Mouse (Mus musculus) right cerebral cortex, postnatal 14 days (tissue): Measurements from ENCODE around the gene Ints14.
A peak's percentile ranks its signal among the peaks of the same experiment; 100 is the strongest.
"Not testable (repeated sequence)": the region's sequence is repeated elsewhere in the genome, so short reads cannot be mapped to it uniquely, and the experiment has no call there.

Experiments used
- DNase-seq: peaks from one replicate; pipeline ENCODE4 v3.0.0; 2022

Ints14 gene

DNA sequence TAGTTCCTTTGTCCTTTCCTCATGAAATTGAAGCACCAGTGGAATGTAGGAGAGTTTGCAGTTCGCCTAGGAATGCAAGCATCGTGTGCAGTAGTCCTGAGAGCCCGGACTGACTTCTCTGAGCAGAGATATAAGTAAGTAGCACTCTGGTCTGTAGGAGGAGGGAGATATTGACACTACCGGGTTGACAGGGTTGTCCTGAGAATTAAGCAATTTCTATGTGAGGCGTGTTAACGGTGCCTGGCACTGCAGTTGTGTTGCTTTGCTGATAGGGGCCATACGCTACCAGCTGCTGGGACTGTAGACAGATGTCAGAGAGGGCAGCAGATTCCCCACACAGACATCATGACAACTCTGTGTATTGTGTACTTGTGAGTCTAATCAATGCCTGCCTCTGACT is 7.5 kb upstream of the Ints14 start:
- no peak for DNase-seq

DNA sequence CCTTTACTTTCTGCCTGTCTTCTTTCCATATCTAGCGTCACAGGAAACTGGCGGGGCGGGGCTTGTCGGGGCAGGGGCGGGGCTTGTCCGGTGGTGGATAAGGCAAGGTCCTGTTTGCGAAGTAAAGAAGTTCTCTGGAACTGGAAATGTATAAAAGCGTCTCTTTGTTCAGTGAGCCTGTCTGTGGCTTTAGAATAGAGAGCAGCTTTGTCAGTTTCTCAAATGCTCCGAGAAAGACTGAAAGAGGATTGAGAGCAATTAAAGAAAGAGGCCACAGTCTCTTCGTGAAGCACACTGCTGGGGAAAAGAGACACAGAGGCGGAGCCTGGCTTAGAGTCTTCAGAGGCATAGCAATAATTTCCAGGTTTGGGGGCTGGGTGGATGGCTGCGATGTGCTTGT is 4.4 kb upstream of the Ints14 start:
- no peak for DNase-seq

- DNase-seq, result no peak
Measured at GRCm38 (mm10) chr9:64957276-64957675, 3.4 kb upstream of the Ints14 start.

DNA sequence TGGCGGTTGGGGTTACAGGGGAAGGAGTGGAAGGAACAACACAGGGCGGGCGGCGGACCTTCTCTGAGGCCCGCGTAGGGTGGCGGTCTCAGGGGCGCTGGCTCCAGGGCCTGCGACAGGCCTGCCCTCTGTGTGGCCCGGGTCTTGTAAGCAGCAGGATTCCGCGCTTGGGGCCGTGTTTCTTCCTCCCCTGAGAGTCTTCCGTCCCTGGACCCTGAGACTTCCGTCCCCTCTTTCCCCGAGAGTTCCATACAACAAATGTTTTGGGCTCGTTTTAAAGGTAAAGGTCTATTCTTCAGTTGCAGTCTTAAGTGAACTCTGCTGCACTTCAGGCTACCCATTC is 244 bp downstream of the Ints14 start:
- DNase-seq, result no peak

GRCm38 (mm10) chr9:64980548-64980947 is 19.8 kb downstream of the Ints14 start:
- DNase-seq, result no peak

DNA sequence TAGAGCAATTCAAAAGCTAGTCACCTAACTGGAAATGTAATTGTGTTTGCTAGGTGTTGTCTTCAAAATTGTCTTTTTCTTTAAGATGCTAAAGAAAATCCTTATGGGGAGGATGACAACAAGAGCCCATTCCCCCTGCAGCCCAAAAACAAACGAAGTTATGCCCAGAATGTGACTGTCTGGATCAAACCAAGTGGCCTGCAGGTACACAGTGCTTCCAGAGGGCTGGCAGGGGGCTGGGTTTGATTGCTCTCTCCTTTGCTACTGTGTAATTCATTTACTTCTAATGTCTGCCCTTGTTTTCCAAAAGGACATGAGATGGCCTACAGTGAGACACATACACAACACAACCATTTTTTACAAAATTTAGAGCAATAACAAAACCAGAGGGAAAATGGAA is 21.2 kb downstream of the Ints14 start:
- no peak for DNase-seq

DNA sequence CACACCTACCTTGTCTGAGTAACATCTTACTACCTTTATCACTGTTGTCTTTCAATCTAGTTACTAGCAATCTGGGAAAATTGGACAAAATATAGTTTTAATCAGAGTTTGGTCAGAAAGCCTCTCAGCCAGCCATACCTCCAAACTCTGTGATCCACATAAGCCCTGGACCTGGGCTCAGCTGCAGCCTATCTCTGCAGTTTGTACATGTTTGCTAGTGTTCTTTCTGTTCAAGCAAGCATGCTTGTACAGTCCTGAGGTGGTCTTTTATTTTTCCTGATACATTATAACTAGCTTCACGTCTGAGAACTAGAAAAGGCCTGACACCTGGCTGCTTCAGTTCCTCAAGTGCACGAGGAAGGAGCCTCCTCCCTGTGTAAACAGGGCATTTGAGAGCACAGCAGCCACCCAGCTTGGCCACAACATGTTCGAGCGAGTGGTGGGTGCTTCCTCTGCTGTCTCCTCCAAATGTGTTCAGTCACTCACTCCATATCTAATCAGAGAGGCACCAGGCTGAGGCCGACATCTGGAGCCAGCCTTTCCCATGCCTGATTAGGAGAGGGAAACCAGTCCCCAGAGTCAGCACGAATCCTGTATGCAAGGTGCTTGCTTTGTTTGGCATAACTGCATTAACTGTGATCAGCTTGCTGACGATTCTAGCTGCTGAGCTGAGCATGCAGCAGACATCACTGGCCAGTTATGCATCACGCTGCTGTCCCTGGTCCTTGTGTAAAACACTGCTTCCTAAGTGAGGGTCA is 24.5 kb downstream of the Ints14 start:
- no peak for DNase-seq

GRCm38 (mm10) chr9:64985807-64986206 is 25.1 kb downstream of the Ints14 start:
- no peak for DNase-seq

GRCm38 (mm10) chr9:64987651-64988050 is 26.9 kb downstream of the Ints14 start:
- DNase-seq, result no peak

DNA sequence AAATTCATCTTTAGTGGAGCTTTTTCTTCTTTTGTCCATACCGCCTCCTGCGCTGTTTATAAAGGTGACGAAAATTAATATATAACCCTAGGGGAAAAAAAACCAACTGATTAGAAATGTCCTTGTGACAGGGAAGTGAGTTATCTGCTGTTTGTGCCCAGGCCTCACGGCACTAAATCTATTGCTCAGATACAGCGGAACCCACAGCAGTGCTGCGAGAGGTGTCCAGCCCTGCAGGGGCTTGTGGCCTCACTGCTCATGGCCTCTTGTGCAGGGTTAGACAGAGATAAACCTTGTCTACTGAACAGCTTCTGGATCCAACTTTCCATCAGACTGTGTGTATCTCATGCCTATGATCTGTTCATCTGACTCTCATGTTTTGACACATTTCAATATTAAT is 27.7 kb downstream of the Ints14 start:
- no peak for DNase-seq

- DNase-seq, result no peak
Measured at GRCm38 (mm10) chr9:64990291-64990690, 29.6 kb downstream of the Ints14 start.

- not testable (repeated sequence) for DNase-seq
Measured at GRCm38 (mm10) chr9:64995464-64995863, 34.8 kb downstream of the Ints14 start.

GRCm38 (mm10) chr9:65001481-65001880 is 40.8 kb downstream of the Ints14 start:
- no peak for DNase-seq

GRCm38 (mm10) chr9:65005737-65006136 is 45.0 kb downstream of the Ints14 start:
- no peak for DNase-seq

DNA sequence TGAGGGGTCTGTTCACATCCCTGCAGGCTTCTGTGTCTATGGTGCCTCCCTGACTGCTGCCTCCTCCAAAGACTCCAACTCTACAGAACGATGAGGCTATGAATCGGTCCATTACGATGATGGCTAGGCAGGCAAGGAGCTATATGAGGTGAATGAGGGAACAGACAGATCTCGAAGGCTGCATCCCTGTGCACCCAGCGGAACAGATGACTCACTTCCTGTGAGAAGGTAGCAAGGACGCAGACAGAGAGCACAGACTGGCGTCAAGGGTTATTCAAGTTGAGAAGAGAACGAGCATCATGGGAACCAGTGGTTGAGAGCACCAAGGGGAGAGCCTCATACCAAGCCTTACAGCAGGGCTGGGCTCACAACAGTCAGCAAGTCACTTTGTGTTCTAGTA is 49.9 kb downstream of the Ints14 start:
- DNase-seq, result no peak

DNA sequence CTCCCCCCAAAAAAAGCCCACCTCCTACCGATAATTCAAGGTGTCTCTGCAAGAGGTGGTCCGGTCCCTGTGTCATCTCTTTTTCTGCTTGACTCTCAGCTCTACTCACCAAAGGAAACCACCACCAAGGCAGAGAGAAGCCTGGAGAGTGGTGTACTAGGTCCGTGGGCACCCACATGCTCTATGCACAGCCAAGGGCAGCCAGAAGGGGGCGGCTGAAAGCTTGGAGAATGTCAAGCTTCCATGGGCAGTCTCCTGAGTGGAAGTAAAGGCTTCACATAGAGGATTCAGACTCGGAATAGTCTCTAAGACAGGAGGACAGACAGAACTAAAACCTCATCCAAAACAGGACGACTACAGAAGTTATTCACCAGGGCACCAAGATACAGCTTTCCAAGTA is 50.6 kb downstream of the Ints14 start:
- peak; percentile 42 for DNase-seq

GRCm38 (mm10) chr9:65015461-65016222 is 54.9 kb downstream of the Ints14 start:
- DNase-seq, result no peak

DNA sequence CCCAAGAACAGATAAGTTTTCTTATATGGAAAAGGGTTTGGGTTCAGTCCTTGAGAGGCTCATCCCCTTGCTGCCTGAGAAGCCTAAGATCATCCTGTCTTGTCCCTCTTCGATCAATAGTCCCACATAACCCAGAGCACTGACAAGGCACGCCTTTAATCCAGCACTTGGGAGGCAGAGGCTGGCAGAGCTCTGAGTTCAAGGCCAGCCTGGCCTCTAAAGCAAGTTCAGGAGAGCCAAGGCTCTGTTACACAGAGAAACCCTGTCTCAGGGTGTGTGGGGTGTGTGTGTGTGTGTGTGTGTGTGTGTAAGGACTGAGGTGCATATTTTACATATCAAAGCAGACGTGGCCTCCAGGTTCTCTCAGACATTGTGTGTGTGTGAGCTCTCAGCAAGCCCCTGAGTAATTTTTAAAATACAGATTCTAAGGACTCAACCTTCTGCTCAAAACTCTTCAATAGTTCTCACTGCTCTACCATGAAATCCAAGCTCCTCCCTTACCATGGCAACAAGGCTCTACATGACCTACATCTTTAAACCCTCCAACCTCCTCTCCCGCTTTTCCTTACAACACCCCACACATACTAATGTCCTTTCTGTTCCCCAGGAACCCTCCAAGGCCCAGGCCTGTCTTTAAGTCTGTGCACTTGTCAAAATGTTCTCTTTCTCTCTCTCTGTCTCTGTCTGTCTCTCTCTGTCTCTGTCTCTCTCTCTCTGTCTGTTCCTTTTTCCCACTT is 55.7 kb downstream of the Ints14 start:
- no peak for DNase-seq

DNA sequence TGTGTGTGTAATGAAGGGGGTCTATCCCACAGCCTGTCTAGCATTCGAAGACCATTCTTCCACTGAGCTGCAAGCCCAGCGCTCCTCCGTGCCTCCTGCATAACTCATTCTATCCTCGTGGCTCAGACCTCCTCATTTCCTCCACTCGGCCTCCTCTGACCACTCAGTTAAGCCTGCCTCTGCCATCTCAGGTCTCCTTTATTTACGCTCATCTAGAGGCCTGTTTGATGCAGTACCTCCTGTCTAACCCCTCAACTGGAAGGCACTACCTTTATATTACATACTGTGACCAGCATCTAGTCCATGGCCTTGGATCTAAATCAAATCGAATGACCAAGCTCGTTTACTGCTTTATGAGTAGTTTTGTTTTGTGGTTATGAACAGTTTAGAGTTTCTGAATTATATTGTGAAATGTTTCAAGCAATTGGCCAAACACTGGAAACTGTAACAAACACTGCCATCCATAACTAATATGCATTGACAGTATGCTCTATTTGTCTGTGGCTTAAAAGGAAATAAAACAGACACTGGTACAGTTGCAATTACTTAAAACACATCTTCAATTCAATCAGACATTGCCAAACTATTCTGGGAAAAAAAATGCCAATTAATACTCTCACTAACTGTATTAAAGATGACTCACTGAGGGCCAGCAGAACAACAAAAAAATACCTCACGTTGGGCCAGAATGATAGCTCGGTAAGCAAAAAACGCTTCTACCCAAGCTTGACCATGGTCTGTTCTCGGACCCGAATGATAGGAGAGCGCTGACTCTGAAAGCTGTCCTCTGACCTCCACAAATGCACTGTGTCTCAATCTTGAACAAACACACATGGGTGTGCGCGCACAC is 56.5 kb downstream of the Ints14 start:
- DNase-seq, result no peak

- no peak for DNase-seq
Measured at GRCm38 (mm10) chr9:65017896-65018295, 57.2 kb downstream of the Ints14 start.

DNA sequence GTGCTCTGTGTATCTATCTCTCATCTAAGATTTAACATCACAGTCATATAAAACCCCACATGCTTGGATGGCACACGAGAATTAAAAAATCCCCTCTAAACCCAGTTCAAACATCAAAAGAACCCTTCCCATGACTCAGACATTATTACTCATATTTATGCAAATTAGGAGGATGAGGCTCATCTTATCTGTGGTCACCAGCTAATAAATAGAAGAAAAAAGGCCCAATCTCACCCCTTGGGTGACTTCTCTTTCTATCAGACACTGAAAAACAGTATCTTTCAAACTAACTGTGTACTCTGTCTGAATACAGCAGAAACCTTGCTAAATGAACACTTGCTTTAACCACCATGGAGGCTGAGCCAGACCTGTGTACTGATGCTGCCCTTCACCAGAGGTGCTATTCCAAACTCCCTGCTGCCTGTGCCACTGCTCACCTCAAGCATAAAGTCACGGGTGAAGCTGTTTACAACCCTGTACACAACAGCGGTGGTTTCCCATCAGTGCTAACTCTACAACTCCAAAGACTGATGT is 58.0 kb downstream of the Ints14 start:
- DNase-seq, result no peak

DNA sequence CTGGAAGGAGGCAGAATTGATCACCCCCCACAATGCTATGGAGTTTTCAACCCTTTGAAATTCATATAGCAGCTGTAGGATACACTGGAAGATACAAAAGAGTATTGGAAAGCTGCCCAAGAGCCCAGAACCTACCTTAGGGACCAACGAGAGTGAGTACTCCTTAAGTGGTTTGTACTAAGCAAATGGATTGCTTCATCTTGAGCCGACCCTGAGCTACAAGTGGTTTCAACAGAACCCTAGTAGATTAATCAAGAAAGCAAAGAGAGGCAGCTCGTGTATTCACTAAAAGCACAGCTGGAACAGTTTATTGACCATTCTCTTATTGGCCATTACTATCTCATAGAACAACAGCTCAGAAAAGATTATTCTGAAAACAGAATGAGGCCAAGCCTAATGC is 58.4 kb downstream of the Ints14 start:
- no peak for DNase-seq

GRCm38 (mm10) chr9:65020128-65020527 is 59.4 kb downstream of the Ints14 start:
- DNase-seq, result no peak
